Mouse (Mus musculus) layer of hippocampus, adult 18-20 months (tissue): ENCODE results near the gene Sowahd. TPM values are rescaled to one million over a fixed set of nuclear protein-coding genes. Genes with fewer than 3 reads are reported as not detected.

Experiments
- DNase-seq, 2 experiments: peaks; one replicate each; pipeline ENCODE4 v3.0.0; 2022; ENCODE audit warnings: low spot score in 2 of 2
- total RNA-seq, 2 experiments: library from RNA; stranded (reverse); gene quantifications; 2 replicates each; pipeline ENCODE4 v1.2.3; 2021

Sowahd gene
- total RNA-seq, 2 experiments from 2014 or later = not detected

DNA sequence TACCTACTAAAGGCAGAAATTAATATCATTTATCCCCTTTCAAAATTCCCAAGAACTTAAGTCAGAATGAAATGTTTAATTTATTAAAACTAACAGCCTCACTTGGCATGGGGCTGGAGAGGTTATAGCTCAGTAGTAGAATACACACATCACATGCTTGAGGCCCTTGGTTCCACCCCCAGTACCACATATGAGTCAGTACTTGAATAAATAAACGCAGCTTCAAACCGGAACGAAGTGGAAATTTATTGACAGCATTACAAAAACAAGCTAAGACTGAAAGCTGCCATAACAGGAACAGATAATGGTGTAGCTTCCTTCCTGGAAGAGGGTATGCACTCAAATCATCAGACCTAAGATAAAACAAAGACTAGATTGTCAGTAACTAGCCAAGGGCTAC, 42.8 kb downstream of the Sowahd start:
- DNase-seq = no peak

- DNase-seq = no peak
These were observed 46.6 kb downstream of the Sowahd start for GRCm38 (mm10) chrX:37095106-37095768.

DNA sequence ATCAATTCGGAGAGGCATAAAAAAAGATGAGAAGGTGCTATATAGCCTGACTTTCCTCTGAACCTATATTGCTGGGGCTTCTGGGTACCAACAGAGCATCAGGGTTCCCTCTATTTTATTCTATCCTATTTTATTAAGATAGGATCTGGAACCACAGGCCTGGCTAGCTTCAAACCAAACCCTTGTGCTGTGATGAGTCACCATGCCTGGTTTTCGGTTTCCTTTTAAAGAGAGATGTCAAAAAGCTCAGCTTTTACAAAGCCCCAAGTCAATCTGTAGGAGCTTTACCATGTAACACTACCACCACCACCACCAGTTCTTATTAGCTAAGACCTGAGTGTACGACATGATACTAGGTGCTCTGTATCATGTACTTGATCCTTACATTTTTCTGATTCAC, 50.0 kb downstream of the Sowahd start:
- DNase-seq = no peak

Other genes with a start within 250 kb of the Sowahd start
- 10 to 100 TPM; 53.5 to 57.9 TPM for gene Ube2a, start 174.9 kb upstream of the Sowahd start, total RNA-seq
- gene C330007P06Rik, start 174.7 kb upstream of the Sowahd start, total RNA-seq = 10 to 100 TPM; 40.8 to 42.6 TPM
- gene Nkrf, start 145.9 kb upstream of the Sowahd start, total RNA-seq = 10 to 100 TPM; 30.4 to 32.1 TPM
- 10 to 100 TPM; 47.6 to 48.4 TPM for gene Sept6, start 57.1 kb upstream of the Sowahd start, total RNA-seq
- gene Rpl39, start 36.6 kb downstream of the Sowahd start, total RNA-seq = 100 to 1,000 TPM; 252 to 254 TPM
- gene Upf3b, start 61.5 kb downstream of the Sowahd start, total RNA-seq = 10 to 100 TPM; 18.4 to 18.9 TPM
- 10 to 100 TPM; 12.5 to 14.8 TPM for gene Nkap, start 78.0 kb downstream of the Sowahd start, total RNA-seq
- under 1 TPM; 0.30 TPM for gene Akap14, start 120.0 kb downstream of the Sowahd start, total RNA-seq
- 100 to 1,000 TPM; 209 to 223 TPM for gene Ndufa1, start 142.3 kb downstream of the Sowahd start, total RNA-seq
- gene Rnf113a1, start 142.4 kb downstream of the Sowahd start, total RNA-seq = 1 to 10 TPM; 7.3 to 8.4 TPM
- gene Gm9, start 162.2 kb downstream of the Sowahd start, total RNA-seq = not detected
- gene Rhox1, start 173.4 kb downstream of the Sowahd start, total RNA-seq = not detected
- gene Rhox2a, start 196.1 kb downstream of the Sowahd start, total RNA-seq = not detected
- not detected for gene Rhox3a, start 201.1 kb downstream of the Sowahd start, total RNA-seq
- not detected for gene Rhox4a, start 216.5 kb downstream of the Sowahd start, total RNA-seq